Mouse (Mus musculus) liver, adult 2 months (tissue): ENCODE data around the gene Bank1.

Source experiments
- CTCF ChIP-seq: fragments of 200-500 bp; IDR thresholded peaks from 2 replicates; pipeline ENCODE4 v1.5.1; 2011; ENCODE audit warnings: low read depth, low read length, control low read depth
- POLR2A ChIP-seq: fragments of 200-500 bp; IDR thresholded peaks from 2 replicates; pipeline ENCODE4 v1.6.1; 2011; ENCODE audit warnings: low read length, control low read depth; ENCODE audit not compliant: insufficient read depth; ENCODE audit errors: extremely low read depth

DNA sequence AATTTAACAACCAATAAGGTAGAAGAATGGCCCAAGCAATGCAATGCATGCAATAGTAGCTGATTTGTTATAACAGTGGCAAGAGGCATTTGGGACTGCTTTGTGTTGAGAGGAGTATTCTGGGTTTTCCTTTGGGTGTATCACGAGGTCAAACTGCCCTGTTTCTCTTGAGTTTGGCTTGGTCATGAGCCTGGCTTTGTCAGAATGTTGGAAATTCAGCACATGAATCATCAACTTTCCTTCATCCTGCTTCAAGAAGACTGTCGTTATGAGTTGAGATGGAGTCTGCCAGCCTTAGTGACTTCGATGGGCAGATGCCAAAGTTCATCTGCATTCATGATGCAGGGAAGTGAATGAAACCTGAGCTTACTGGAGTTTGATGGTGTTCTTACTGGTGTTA is 175.0 kb downstream of the Bank1 start:
- TF ChIP-seq POLR2A = no peak
- TF ChIP-seq CTCF = no peak
